Mouse (Mus musculus) kidney, adult 11 months (tissue): ENCODE measurements around the gene Slc2a10.
"Not testable (repeated sequence)": the region's sequence is repeated elsewhere in the genome, so short reads cannot be mapped to it uniquely, and the experiment has no call there.

ENCODE experiments used
- DNase-seq: peaks from one replicate; pipeline ENCODE4 v3.0.0; 2022

Slc2a10 gene

DNA sequence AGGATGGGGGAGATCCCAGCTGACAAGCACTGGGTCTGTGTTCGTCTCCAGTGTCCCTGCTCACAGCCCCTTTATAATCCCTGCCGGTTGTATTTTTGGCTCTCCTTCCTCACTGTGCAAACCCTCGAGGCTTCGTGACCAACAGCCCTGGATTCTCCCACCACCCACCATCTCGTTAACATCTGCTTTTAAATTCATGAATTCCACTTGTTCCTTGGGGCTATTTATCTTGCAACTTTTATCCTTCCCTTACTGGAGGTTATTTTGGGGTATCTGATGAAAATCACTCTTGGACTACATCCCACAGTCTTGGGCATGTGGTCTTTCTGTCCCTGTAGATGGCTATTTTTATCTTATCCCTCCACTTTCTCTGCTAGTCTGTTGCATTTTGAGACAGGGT is 6.9 kb downstream of the Slc2a10 start:
- no peak for DNase-seq

DNA sequence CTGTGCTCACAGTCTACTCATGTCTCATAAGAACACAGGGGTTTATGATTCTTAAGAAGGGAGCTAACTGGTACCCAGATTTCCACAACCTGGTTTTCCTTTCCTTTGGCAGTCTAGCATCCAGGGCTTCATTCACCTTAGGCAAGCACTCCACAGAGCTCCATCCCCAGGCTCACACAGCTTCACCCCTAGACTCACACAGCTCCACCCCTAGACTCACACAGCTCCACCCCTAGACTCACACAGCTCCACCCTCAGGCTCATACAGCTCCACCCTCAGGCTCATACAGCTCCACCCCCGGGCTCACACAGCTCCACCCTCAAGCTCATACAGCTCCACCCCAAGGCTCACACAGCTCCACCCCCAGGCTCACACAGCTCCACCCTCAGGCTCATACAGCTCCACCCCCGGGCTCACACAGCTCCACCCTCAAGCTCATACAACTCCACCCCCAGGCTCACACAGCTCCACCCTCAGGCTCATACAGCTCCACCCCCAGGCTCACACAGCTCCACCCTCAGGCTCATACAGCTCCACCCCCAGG is 7.4 kb downstream of the Slc2a10 start:
- DNase-seq, result not testable (repeated sequence)

DNA sequence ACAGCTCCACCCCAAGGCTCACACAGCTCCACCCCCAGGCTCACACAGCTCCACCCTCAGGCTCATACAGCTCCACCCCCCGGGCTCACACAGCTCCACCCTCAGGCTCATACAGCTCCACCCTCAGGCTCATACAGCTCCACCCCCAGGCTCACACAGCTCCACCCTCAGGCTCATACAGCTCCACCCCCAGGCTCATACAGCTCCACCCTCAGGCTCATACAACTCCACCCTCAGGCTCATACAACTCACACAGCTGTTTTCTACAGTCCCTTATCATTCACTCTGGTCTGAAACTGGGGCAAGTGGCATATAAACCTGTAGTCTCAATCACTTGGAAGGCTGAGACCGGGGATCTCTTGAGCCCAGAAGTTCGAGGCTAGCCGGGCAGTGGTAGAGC is 7.9 kb downstream of the Slc2a10 start:
- not testable (repeated sequence) for DNase-seq

DNA sequence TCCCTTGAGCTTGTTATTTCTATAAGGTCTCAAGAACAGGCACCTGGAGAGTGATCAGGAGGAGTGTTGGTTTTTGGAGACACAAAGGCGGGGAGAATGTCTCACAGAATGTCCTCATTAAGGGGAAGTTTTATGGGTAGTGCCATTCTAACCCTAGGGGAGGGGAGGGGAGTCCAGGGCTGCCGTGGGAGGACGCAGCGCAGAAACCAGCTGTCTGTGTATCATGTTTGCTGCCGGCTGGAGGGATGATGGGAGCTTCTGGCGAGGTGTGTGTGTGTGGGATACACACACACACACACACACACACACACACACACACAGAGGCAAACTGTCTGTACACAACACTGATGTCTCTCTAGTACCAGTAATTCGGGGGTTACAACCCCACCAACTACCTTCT is 8.8 kb downstream of the Slc2a10 start:
- DNase-seq, result no peak

DNA sequence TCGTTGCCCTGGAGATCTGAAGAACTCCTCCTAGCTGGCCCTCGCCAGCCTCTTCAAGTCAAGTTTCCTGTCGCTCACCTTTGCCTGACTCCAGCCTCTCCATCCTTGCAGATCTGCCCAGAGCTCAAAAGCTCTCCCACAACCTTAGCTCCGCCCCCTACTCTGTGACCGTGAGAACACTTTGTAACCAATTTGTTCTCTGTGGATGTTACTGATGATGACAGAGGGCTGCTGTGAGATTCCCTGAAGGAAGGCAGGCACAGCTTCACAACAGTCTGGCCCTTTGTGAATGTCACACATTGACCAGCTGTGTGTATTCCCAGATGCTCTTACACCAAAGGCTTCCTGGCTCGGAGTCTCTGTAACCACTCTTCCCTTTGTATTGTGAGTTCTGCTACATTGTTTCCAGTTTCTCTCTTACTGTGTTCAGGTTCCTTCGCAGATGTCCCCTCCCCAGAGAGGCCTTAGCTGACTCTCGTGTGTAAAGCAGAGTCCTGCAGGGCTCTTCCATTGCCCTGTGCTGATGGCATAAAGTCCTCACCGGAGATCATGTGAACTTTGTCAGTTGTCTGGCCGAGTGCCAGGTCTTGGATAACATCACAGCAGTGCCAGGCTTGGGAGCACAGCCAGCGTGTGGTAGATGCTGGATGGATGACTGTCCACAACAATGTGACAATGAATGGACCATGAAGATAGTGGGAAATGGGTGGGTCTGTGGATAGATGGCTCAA is 9.4 kb downstream of the Slc2a10 start:
- DNase-seq, result peak; percentile 63

DNA sequence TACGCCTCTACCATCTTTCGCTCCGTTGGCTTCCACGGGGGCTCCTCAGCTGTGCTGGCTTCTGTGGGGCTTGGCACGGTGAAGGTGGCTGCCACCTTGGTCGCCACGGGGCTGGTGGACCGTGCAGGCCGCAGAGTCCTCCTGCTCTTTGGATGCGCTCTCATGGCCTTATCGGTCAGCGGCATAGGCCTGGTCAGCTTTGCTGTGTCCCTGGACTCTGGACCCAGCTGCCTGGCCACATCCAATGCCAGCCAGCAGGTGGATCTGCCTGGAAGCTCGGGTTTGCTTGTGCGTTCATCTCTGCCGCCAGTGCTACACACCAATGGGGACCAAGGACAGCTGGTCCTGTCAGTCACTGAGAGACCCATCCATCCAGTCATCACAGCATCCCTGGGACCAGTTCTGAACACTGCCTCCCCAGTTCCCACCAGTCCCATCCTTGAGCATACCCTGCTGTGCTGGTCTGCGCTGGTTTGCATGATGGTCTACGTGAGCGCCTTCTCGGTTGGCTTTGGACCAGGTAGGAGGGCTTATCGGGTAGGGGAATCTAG is 11.7 kb downstream of the Slc2a10 start:
- no peak for DNase-seq

DNA sequence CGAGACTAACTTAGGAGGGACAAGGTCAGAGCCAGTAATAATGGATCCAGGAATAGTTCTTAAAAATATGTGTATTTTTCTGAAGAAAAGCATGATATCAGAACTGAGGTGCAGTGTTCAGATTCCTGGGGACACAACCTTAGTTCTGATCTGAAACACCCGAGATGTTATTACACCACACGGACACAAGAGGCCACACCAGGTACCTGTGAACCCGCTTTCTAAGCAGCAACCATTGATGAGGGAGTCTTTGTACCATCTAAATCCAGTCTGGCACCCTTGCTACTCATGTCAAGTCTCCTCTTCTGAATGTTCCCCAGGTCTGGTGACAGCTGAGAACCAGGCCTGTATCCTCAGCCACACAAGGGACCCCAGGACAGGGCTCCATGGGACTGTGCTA is 22.0 kb downstream of the Slc2a10 start:
- DNase-seq, result no peak

DNA sequence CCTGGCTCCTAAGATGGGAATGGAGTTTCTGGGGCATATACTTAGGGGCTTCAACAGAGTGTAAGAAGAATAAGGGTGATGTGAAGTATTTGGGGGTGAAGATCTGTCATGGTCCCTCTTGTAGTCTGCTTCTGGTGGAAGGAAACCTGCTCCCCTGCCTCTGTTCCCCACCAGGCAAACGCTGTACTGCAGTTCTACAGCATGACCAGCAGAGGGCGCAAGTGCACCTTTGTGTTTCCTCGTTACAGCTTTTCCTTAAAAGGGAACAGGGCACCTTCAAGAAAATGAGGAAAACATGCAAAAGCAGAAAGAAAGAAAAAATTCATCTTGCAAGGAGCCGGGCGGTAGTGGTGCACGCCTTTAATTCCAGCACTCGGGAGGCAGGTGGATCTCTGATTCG is 25.5 kb downstream of the Slc2a10 start:
- no peak for DNase-seq

DNA sequence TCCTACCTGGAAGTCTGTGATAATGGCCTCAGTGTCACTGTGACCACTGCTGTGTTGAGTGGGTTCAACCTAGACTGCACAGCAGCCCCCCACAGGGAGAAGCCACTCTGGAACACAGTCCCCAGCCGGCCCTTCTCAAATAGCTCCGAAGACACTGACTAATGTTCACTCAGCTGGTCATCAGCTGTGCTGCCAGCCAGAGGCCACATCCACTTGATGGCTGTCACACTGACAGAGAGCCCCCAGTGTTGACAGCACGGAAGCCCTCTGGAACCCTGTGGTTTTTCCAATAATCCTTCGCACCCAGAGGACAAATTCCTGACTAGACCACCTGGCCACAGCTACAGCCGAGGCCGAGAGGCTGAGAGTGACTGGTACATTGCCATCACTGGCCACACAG is 30.2 kb downstream of the Slc2a10 start:
- DNase-seq, result no peak

DNA sequence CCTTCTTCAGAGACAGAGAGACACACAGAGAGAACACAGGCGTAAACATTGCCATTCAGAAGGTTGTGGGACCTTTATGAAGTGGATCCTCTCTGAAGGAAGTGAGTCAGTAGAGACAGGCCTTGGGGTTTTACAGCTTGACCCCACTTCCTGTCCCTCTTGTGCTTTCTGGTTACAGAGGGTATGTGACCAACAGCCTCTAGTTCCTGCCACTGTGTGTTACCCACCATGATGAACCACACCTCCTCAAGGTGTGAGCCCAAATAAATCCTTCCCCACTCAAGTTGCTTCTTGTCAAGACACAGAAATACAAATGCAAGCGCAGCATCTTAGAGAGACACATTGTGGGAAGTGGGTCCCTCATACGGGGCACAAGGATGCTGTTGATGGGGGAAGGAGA is 37.4 kb downstream of the Slc2a10 start:
- no peak for DNase-seq

DNA sequence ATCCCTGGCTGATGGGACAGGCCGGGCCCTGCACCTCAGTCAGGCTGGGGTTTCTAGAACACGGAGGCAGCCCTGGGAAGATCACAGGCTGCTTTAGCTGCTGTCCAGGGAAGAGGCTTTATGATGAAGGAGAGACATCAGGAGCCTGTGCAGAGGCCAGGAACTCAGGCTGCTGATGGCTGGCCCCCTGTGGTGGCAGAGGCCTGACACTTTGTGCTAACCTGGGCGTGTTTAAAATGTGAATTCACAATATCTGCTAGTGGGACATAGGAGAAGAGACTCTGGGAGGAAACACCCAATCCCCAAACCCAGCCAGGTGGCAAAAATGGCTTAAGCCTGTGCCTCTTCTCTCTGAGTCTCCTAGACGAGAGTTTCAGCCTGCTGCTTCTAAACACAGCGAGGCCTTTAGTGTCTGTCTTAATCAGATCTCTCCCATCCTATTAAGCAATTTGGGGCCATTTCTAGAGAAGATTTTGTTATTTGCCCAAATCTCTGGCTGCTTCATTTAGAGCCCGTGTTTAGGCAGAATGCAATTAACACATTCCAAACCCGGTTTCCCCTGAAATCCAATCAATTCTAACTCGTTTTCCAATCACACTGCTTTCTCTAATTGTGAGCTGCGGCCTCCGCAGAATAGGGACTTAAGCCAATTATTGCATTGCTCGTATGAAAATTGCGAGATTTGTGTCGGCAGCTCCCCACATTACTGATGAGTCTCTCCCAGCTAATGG is 39.5 kb downstream of the Slc2a10 start:
- no peak for DNase-seq

DNA sequence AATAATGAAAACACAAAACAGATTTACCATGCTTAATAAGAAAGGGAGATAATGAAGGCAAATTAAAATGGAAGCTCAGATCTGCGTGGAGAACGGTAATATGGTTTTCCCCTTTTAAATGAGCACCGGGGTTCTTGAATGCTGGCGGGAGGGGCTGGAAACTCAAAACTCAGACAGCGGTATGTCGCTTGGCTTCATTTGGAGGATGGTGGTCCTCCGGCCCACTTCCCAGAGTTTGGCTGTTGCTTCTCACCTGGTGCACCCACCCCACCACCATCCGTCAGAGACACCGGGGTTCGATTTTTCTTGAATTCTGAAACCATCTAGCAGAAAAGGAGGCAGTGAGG is 40.1 kb downstream of the Slc2a10 start:
- no peak for DNase-seq

DNA sequence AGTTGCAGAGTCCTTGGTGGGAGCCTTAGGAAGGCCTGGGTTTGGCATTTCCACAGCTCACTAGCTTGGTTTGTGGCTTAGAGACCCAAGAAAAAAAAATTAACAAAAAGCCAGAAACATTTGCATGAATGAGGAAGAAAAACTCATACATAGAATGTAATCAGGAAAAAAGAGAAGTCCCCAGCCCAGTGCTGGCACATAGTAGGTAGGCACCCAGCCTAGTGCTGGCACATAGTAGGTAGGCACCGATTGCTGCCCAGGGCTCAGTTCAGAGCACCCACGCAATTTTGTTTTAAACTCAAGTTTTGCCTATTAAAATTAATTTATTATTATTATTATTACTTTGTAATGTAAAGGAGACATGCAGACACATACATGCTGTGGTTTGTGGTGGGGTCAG is 42.1 kb downstream of the Slc2a10 start:
- DNase-seq, result no peak

DNA sequence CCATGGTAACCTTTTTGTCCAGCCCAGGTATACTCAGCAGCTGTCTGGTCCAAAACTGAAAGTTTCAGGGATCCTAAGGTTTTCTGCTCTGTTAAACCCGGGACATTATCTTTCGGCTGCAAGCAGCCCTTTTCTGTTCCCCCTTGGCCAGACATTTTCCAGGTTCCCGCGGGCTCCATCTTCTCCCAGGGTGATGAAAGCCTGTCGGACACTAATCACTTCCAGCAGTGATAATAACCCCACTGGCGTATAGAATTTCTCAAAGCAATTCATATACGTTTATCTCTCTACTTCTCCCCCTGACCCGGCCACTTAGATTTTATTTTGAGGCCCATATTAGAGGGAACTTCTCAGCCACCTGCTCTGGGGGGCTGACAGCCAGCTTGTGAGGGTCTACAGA is 42.8 kb downstream of the Slc2a10 start:
- no peak for DNase-seq

DNA sequence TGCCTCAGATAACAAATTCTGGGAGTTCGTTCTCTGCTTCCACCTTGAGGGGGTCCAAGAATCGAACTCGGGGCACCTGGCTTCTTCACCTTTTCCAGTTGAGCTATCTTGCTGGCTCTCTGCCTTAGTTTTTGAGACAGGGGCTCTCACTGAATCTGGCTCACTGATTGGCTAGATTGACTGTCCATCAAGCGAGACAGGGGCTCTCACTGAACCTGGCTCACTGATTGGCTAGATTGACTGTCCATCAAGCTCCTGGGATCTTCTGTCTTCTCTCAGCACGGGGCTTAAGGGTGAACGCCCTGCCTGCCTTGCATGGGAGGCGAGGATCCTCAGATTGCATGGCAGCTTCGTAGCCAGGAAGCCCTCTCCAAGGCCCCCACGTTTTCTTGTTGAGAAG is 43.8 kb downstream of the Slc2a10 start:
- peak; percentile 15 for DNase-seq

DNA sequence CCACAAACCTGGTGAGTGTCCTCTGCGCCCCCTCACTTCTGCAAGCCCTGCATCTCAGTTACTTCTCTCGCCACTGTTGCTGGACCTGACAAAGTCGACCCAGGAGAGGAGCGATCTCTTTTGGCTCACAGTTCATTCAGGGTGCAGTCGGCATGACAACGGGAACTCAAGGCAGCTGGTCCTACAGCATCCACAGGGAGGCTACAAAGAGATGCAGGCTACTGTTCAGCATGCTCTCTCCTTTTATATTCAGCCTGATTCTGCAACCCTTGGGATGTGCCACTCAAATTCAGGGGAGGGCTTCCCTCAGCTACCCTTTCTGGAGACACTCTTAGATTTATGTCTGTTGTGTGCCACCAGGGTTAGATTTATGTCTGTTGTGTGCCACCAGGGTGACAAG is 45.0 kb downstream of the Slc2a10 start:
- DNase-seq, result no peak

DNA sequence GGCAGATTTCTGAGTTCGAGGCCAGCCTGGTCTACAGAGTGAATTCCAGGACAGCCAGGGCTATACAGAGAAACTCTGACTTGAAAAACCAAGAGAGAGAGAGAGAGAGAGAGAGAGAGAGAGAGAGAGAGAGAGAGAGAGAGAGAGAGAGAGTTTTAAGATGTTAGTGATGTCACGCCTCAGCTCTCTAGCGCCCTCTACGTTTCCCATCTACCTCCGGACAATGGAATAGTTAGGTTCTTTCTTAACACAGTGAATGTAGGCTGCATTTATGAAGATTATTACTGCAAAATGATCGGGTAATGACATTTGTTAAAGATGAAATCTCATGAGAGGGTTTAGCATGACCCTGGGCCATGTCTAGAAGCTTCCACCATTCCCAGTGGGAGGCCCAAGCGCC is 46.8 kb downstream of the Slc2a10 start:
- DNase-seq, result not testable (repeated sequence)

DNA sequence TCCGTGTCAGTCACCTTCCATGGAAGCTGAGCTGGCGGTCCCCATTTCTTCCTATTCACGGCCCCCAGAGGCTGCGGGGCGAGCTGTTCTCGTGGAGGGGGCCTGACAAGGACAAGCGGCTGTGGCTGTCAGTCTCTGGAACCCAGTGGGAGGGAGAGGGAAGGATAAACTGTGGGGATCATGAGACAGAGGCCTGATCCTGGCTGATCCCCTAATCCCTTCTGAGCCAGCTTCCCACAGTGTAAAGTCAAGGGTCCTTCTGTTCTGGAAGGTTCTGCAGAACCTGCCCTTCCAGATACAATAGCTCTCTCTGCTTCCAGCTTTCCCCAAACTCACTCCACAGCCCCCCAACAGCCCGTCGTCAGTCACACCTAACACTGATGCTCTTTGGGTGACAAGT is 50.5 kb downstream of the Slc2a10 start:
- DNase-seq, result no peak

DNA sequence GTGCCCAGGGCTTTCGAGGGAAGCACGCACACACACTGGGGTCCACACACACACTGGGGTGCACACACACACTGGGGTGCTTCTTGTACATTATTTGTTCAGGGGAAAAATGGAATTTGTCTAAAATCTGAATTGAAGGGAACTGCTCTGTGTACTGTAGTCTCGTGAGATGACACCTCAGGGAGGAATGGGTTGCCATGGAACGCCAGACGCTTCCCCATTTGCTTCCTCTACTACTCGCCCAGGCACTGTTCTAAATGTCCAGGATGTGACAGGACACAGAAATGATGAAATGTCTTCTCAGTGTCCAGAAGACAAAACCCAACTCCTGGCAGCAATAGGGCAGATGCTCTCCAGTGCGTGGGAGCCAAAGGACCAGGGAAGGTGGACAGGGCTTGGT is 53.7 kb downstream of the Slc2a10 start:
- DNase-seq, result no peak

DNA sequence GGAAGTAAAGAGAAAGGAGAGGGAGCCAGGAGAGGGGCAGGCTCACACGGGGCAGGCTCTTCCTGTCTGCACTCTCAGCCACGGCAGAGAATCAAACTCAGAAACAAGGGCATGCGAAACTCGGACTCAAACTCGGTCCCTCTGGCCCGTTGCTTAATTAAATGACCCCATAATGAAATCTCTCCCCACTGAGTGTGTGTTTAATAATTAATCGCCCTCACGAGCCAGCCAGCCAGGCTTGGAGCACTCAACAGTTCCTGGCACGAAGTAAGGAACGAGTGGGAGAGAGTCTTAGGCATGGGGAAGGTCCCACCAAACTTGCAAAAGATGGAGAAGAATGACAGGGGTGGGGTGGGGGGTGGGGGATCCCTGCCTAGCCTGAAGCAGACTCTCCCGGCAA is 55.3 kb downstream of the Slc2a10 start:
- peak; percentile 58 for DNase-seq

DNA sequence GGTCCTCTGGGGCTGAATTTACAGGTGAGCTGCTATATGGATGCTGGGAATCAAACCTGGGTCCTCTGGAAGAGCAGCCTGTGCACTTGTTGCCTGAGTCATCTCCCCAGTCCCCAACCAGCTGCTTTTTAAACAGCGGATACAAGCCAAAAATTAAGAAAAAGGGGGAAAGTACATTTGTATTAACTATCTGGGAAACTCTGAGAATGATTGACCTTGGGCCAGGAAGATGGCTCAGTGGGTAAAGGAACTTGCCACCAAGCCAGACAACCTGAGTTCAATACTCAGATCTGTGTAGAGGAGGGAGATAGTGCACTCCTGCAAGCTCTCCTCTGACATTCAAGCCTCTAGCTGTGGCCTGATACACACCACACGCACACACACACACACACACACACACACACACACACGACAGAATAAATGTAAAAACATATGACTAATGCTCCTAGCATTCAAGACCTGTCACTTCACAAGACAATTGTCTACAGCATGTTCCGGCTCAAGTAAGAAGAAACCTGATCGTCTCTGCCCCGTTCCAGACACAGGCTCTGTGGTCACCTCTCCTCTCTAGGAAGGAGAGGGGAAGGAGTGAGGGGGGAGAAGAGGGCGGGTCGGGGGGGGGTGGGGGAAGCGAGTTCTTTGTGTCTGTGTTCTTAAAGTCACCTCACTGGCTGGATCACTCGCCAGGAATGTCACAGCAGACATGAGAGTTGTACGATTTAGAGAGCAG is 56.1 kb downstream of the Slc2a10 start:
- DNase-seq, result no peak

DNA sequence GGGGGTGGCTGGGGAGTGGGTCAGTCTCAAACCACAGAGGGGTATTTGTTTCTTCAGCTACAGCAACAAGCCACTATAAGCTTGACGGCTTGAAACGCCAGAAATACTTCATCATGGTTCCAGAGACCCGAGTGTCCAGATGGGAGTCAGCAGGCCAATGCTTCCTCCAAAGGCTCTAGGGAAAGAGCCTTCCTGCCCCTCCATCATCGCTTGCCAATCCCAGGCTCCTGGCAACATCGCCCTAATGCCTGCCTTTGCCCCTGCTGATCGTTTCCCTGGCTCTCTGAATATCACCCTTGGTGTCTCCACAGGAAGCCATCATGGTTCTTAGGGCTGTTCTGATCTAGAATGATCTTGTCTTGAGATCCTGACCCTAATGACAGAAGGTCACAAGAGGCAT is 58.3 kb downstream of the Slc2a10 start:
- DNase-seq, result no peak

DNA sequence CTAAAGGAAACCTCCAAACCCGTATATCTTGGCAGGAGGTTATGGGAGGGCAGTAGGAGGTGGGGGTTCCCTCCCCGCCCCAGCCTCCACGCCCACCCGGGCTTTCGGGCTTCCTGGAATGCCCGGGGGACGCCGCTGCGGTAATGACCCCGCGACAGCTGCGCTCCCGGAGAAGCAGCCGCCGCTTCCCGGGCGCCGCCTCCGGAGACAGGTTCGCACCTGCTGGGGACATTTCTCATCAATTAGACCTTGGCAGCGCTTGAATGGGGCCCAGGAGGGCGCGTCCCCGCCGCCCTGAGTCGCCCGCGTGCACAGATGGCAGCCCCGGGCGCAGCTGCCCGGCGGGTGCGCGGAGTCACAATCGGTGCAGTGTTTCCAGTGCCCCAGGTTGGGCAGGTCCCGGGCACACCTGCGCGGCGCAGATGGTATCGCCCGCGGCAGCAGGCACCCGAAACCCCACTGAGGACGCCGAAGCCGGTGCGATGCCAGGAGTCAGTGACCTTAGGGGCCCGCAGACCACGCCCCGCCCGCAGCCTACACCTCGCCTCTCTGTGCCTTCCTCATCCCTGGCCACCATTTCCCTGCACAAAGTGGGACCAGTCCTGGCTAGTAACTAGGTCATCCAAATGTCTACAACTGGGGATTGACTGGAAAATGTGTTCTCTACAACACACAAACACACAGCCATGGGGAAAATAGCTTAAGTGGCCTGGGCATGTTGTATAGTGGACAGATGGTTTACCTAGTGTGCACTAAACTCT is 59.9 kb downstream of the Slc2a10 start:
- DNase-seq, result peak; percentile 20
